Mouse (Mus musculus) cerebellum, adult 2 months (tissue): ENCODE data around the gene Vwa8.

ENCODE experiments used
- CTCF ChIP-seq: fragments of 200-500 bp; IDR thresholded peaks from 2 replicates; pipeline ENCODE4 v1.5.1; 2011; ENCODE audit warnings: low read depth, mild to moderate bottlenecking, control low read depth, low read length, moderate library complexity, borderline replicate concordance; ENCODE audit not compliant: insufficient read depth
- POLR2A ChIP-seq: fragments of 200-500 bp; IDR thresholded peaks from 2 replicates; pipeline ENCODE4 v1.6.1; 2011; ENCODE audit warnings: low read length, control low read depth, borderline replicate concordance; ENCODE audit not compliant: insufficient read depth

DNA sequence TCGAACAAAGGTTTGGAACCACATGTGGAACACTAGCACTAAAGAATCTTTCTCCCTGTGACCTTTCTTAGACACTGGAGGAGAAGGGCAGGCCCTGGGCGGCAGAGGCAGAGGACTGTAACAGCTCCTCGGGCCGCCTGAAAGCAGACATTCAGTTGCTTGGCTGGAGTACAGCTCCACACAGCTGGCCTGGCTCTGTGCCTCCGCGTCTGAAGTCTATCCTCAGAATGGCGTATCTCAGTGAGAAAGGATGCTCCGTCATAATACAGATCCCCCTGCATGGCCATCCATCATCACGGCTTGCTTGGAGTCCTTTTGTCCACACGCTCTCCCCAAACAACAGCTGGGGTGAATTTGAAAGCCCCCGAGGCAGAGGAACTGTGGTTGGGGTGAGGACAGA, 357.4 kb downstream of the Vwa8 start:
- TF ChIP-seq CTCF (no peak), POLR2A (no peak)
